Mouse (Mus musculus) embryonic facial prominence, embryonic 14.5 days (tissue): ENCODE data around the gene Uggt1. TPM values are rescaled to one million over a fixed set of nuclear protein-coding genes. Genes with fewer than 3 reads are reported as not detected.

ENCODE experiments used
- ATAC-seq: fragments of 200-750 bp; cut with Nextera tagmentation; 2 replicates; pipeline ENCODE4 v1.8.0; 2017; ENCODE audit warnings: low read depth, moderate number of reproducible peaks, moderate TSS enrichment
- DNase-seq: peaks from one replicate; pipeline ENCODE4 v3.0.0-alpha.2; 2015; ENCODE audit warnings: low spot score
- H3K27ac ChIP-seq: fragments of 300-500 bp; sonication (generic); replicated peaks from 2 replicates; pipeline ENCODE4 v1.5.1; 2014; ENCODE audit warnings: low read depth, mild to moderate bottlenecking, low read length, moderate library complexity
- H3K27me3 ChIP-seq: fragments of 300-500 bp; sonication (generic); replicated peaks from 2 replicates; pipeline ENCODE4 v1.6.1; 2014; ENCODE audit warnings: low read length; ENCODE audit not compliant: control insufficient read depth, insufficient read depth
- H3K36me3 ChIP-seq: fragments of 300-500 bp; sonication (generic); 2 replicates; pipeline ENCODE4 v1.6.1; 2014; ENCODE audit warnings: low read length, mixed read lengths; ENCODE audit not compliant: control insufficient read depth, insufficient read depth
- H3K4me1 ChIP-seq: fragments of 300-500 bp; sonication (generic); 2 replicates; pipeline ENCODE4 v1.6.1; 2014; ENCODE audit warnings: antibody characterized with exemption, low read length; ENCODE audit not compliant: control insufficient read depth, insufficient read depth
- H3K4me2 ChIP-seq: fragments of 300-500 bp; sonication (generic); 2 replicates; pipeline ENCODE4 v1.6.1; 2014; ENCODE audit warnings: low read depth, mild to moderate bottlenecking, low read length, moderate library complexity, mixed read lengths
- H3K4me3 ChIP-seq: fragments of 300-500 bp; sonication (generic); 2 replicates; pipeline ENCODE4 v1.5.1; 2014; ENCODE audit warnings: low read depth, mild to moderate bottlenecking, low read length
- H3K9ac ChIP-seq: fragments of 300-500 bp; sonication (generic); 2 replicates; pipeline ENCODE4 v1.6.1; 2014; ENCODE audit warnings: low read depth, mild to moderate bottlenecking, low read length, moderate library complexity, mixed read lengths
- H3K9me3 ChIP-seq: fragments of 300-500 bp; sonication (generic); 2 replicates; pipeline ENCODE4 v1.6.1; 2016; ENCODE audit warnings: low read length; ENCODE audit not compliant: control insufficient read depth
- WGBS: fragments of 180-500 bp; shearing (Covaris S2); extraction: QIAGEN DNeasy Blood & Tissue Kit; methylation state at CpG from one replicate; pipeline ENCODE4 v1.1.7; 2014; 5-methylcytosine and 5-hydroxymethylcytosine counted together
- polyA plus RNA-seq: library from polyadenylated mRNA; unstranded; fragments of >200 nt; fragmentation: Nextera tagmentation; extraction: Ambion mirVana; gene quantifications from 2 replicates; pipeline ENCODE4 v1.2.1, GENCODE M21; 2014

The Uggt1 gene
- polyA plus RNA-seq, 1 experiment from 2014 or later: 71.2 TPM

GRCm38 (mm10) chr1:36261708-36262504 lies 17.4 kb upstream of the Uggt1 start:
- H3K4me1 ChIP-seq: no peaks in the 10 kb centered on the region
- no peaks in the 10 kb centered on the region for H3K9me3 ChIP-seq
- DNase-seq (no peak), ATAC-seq (no peak)
- whole genome bisulfite sequencing: 77% methylated on average over 19 of the region's 19 CpGs
- H3K9ac ChIP-seq: no peak overlapping the region
- H3K27me3 ChIP-seq: no peaks in the 10 kb centered on the region
- H3K27ac ChIP-seq: no peak overlapping the region
- H3K4me3 ChIP-seq: no peak overlapping the region
- H3K4me2 ChIP-seq: no peak overlapping the region
- H3K36me3 ChIP-seq: no peaks in the 10 kb centered on the region

DNA sequence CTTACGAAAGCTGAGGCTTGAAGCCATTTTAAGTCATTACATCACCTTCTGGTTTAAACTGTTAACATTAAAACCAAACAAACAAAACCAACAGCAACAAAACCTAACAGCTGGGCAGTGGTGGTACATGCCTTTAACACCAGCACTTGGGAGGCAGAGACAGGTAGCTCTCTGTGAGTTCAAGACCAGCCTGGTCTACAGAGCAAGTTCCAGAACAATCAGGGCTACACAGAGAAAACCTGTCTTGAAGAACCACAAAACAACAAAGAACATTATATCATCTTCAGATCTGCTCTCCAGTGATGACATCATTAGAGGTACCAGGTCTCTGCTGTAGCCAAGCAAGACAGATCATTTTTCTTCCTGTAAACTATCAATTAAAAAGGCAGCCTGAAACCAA lies 15.9 kb upstream of the Uggt1 start:
- WGBS: 85% methylated on average over 1 of the region's 1 CpGs
- no peak overlapping the region for H3K27ac ChIP-seq
- H3K9me3 ChIP-seq: peaks cover 6% of the 10 kb centered on the region
- no peaks in the 10 kb centered on the region for H3K36me3 ChIP-seq
- no peaks in the 10 kb centered on the region for H3K4me1 ChIP-seq
- H3K9ac ChIP-seq: no peak overlapping the region
- H3K4me2 ChIP-seq: no peak overlapping the region
- peaks cover 7% of the 10 kb centered on the region; the same call in 1 of the 2 replicates for H3K27me3 ChIP-seq
- DNase-seq (no peak), ATAC-seq (no peak)
- H3K4me3 ChIP-seq: no peak overlapping the region

DNA sequence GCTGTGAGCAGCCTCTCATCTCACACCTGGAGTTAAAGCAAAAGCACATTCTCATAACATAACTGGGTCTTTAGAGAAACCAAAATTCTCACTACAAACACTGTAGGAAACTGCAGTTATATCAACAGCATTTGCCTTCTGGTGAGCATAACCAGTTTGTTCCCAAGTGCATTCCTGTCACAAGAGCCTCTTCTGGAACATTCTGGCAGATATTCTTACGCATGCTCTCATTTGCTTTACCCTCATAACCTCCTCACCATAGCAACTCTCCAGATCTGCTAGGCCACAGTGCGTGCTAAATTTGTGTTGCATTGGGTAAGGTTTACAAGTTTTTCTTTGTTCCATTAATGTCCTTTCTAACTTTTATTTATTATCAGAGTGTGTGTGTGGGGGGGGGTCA lies 14.8 kb upstream of the Uggt1 start:
- no peaks in the 10 kb centered on the region for H3K4me1 ChIP-seq
- peaks cover 14% of the 10 kb centered on the region for H3K27me3 ChIP-seq
- ATAC-seq: no peak
- H3K9me3 ChIP-seq: peaks cover 6% of the 10 kb centered on the region
- H3K4me2 ChIP-seq: no peak overlapping the region
- no peaks in the 10 kb centered on the region for H3K36me3 ChIP-seq
- WGBS: 89% methylated on average over 2 of the region's 2 CpGs
- no peak overlapping the region for H3K4me3 ChIP-seq
- no peak overlapping the region for H3K9ac ChIP-seq
- no peak overlapping the region for H3K27ac ChIP-seq
- DNase-seq: no peak

DNA sequence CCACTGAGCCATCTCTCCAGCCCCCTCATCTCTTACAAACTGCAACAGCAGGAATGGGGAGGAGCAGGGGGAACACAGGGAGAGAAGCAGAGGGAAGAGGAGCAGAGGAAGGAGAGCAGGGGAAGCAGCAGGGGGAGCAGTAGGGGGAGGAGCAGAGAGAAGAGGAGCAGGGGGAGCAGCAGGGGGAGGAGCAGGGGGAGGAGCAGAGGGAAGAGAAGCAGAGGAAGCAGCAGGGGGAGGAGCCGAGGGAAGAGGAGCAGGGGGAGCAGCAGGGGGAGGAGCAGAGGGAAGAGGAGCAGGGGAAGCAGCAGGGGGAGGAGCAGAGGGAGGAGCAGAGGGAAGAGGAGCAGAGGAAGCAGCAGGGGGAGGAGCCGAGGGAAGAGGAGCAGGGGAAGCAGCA lies 14.1 kb upstream of the Uggt1 start:
- H3K27me3 ChIP-seq: peaks cover 19% of the 10 kb centered on the region
- no peaks in the 10 kb centered on the region for H3K4me1 ChIP-seq
- H3K9ac ChIP-seq: no peak overlapping the region
- no peak overlapping the region for H3K27ac ChIP-seq
- no peak overlapping the region for H3K4me3 ChIP-seq
- H3K36me3 ChIP-seq: no peaks in the 10 kb centered on the region
- WGBS: 63% methylated on average over 2 of the region's 2 CpGs
- DNase-seq (no peak), ATAC-seq (no peak)
- H3K9me3 ChIP-seq: peaks cover 6% of the 10 kb centered on the region
- H3K4me2 ChIP-seq: no peak overlapping the region

DNA sequence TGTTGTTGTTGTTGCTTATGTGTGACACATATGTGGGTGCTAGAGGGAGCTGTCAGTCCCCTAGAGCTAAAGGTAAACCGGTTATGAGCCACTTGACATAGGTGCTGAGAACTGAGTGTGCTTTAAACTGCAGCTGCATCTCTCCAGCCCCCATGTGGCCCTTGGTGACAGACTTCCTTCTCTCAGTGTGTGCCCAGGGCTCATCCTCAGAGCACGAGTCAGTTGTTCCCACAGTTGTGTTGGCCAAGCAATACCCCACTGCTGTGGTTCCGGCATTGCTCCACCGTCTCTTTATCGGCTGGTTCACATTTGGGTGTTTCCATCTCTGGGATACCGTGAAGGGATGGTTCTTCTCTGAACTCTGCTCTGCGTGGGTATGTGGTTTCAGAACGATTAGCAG lies 12.8 kb upstream of the Uggt1 start:
- H3K36me3 ChIP-seq: no peaks in the 10 kb centered on the region
- H3K9ac ChIP-seq: no peak overlapping the region
- no peak overlapping the region for H3K27ac ChIP-seq
- H3K4me2 ChIP-seq: no peak overlapping the region
- peaks cover 6% of the 10 kb centered on the region for H3K9me3 ChIP-seq
- ATAC-seq (no peak), DNase-seq (no peak)
- peaks cover 21% of the 10 kb centered on the region for H3K27me3 ChIP-seq
- H3K4me1 ChIP-seq: no peaks in the 10 kb centered on the region; the same call in 1 of the 2 replicates
- WGBS: 82% methylated on average over 8 of the region's 8 CpGs
- H3K4me3 ChIP-seq: no peak overlapping the region

DNA sequence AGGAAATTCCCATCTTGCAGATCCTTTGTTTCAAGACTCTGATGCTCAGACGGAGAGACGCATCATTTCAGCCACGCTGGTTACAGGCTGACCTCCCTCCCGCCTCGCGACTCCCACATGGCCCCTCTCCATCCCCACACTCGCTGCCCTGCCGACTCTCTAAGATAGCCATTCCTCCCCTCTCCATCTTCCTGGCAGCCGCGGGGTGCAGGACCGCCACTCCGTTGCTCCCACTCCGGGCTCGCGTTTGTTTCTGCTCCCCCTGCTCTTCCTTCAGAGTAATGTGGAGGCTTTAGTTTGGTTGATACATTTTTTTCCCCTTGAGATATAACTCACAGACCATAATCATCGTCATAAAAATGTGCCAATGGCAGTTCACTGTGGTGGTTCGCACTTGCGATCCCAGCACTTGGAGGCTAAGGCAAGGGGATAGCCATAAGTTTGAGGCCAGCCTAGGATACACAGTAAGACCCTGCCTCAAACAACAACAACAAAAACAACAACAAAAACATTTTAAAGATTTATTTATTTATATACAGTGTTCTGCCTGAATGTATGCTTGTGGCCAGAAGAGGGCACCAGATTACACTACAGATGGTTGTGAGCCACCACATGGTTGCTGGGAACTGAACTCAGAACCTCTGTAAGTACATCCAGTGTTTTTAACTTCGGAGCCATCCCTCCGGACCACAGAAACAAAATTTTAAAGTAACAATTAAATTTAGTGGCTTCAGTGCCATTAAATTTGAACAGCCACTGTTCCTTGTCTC lies 11.5 kb upstream of the Uggt1 start:
- 22% methylated on average over 20 of the region's 20 CpGs for WGBS
- ATAC-seq: no peak
- no peaks in the 10 kb centered on the region for H3K36me3 ChIP-seq
- H3K4me3 ChIP-seq: no peak overlapping the region
- DNase-seq: no peak
- H3K9ac ChIP-seq: no peak overlapping the region
- no peak overlapping the region for H3K4me2 ChIP-seq
- H3K27ac ChIP-seq: no peak overlapping the region
- peaks cover 6% of the 10 kb centered on the region for H3K9me3 ChIP-seq
- H3K4me1 ChIP-seq: no peaks in the 10 kb centered on the region; the same call in 1 of the 2 replicates
- H3K27me3 ChIP-seq: peaks cover 21% of the 10 kb centered on the region

- 6% methylated on average over 25 of the region's 25 CpGs for WGBS
- peaks cover 21% of the 10 kb centered on the region for H3K27me3 ChIP-seq
- ATAC-seq: peak; percentile 35; the same call in 1 of the 2 replicates
- H3K27ac ChIP-seq: peak overlapping the region; percentile 56
- no peaks in the 10 kb centered on the region; the same call in 1 of the 2 replicates for H3K4me1 ChIP-seq
- peak overlapping the region; percentile 35; the same call in 1 of the 2 replicates for H3K9ac ChIP-seq
- H3K4me2 ChIP-seq: peak overlapping the region; percentile 46
- no peaks in the 10 kb centered on the region for H3K36me3 ChIP-seq
- peak overlapping the region; percentile 2 for H3K4me3 ChIP-seq
- H3K9me3 ChIP-seq: peaks cover 6% of the 10 kb centered on the region
- peak; percentile 76 for DNase-seq
These were observed 10.3 kb upstream of the Uggt1 start for GRCm38 (mm10) chr1:36254635-36255360.

DNA sequence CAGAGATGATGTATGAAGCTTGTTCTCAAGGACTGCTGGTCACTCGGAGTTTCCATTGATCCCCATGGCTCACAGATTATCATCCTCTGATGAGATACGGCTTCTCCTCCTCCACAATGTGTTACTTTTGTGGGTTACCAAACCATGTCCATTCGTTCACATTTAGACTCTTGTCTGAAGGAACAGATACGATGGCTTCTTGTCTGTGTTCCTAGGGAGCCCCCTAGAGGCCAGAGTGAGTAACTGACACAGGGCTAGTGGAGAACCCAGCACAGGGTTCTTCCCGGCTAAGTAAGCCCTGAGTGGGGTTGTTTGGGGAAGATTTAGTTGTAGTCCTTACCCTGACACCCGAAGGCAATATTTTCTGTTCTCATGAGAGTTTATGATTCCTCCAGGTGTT lies 8.3 kb upstream of the Uggt1 start:
- H3K4me2 ChIP-seq: no peak overlapping the region
- DNase-seq: peak; percentile 90
- H3K36me3 ChIP-seq: no peaks in the 10 kb centered on the region
- ATAC-seq: peak; percentile 68
- peaks cover 6% of the 10 kb centered on the region for H3K9me3 ChIP-seq
- no peak overlapping the region for H3K4me3 ChIP-seq
- no peak overlapping the region for H3K27ac ChIP-seq
- H3K4me1 ChIP-seq: no peaks in the 10 kb centered on the region; the same call in 1 of the 2 replicates
- 9% methylated on average over 6 of the region's 6 CpGs for WGBS
- no peak overlapping the region for H3K9ac ChIP-seq
- H3K27me3 ChIP-seq: peaks cover 21% of the 10 kb centered on the region
